Mouse (Mus musculus): ENCODE results near the gene Snap91. TPM values are rescaled to one million over a fixed set of nuclear protein-coding genes. Genes with fewer than 3 reads are reported as not detected.

Gene Snap91
- polyA plus RNA-seq (2015; fragmentation: Nextera tagmentation; extraction: Ambion mirVana) = 3.7 and 4.0 TPM in 2 replicates

GRCm38 (mm10) chr9:86880113-86880972, at the start of gene Snap91:
Snap91 (minus strand) TSS chr9:86880654.
- Histone ChIP-seq H3K36me3 (ENCODE audit: control insufficient read depth, insufficient read depth) (no peaks in the 10 kb centered on the region), H3K27me3 (replicated peaks; ENCODE audit: control insufficient read depth, insufficient read depth, low read length) (peaks cover 41% of the 10 kb centered on the region), H3K27ac (ENCODE audit: low read depth, low read length) (no peak within 1 kb of the TSS), H3K9ac (ENCODE audit: low read depth, low read length) (no peak within 1 kb of the TSS), H3K4me3 (ENCODE audit: low read depth, low read length) (peak within 1 kb of the TSS; percentile 58), H3K4me1 (replicated peaks; ENCODE audit: control insufficient read depth, insufficient read depth, low read length) (no peaks in the 10 kb centered on the region), H3K9me3 (ENCODE audit: control insufficient read depth) (no peaks in the 10 kb centered on the region), H3K4me2 (replicated peaks; ENCODE audit: low read depth) (peak within 1 kb of the TSS; percentile 95)
- under 1% methylated on average over 89 of the region's 104 CpGs for WGBS
- peak; percentile 45 for ATAC-seq
- no peak for TF ChIP-seq CTCF (IDR thresholded peaks at IDR 0.05; ENCODE audit: low read depth)

- Histone ChIP-seq H3K36me3 (ENCODE audit: control insufficient read depth, insufficient read depth) (no peaks in the 10 kb centered on the region), H3K4me2 (replicated peaks; ENCODE audit: low read depth) (no peak overlapping the region), H3K27me3 (replicated peaks; ENCODE audit: control insufficient read depth, insufficient read depth, low read length) (no peaks in the 10 kb centered on the region), H3K27ac (ENCODE audit: low read depth, low read length) (no peak overlapping the region), H3K9me3 (ENCODE audit: control insufficient read depth) (no peaks in the 10 kb centered on the region), H3K9ac (ENCODE audit: low read depth, low read length) (no peak overlapping the region), H3K4me1 (replicated peaks; ENCODE audit: control insufficient read depth, insufficient read depth, low read length) (no peaks in the 10 kb centered on the region), H3K4me3 (ENCODE audit: low read depth, low read length) (no peak overlapping the region)
- no peak for ATAC-seq
- no peak for TF ChIP-seq CTCF (IDR thresholded peaks at IDR 0.05; ENCODE audit: low read depth)
- WGBS = 88% methylated on average over 5 of the region's 5 CpGs
Observed at GRCm38 (mm10) chr9:86926519-86926918, 46.1 kb upstream of the Snap91 start.

GRCm38 (mm10) chr9:86925688-86926087, 45.2 kb upstream of the Snap91 start:
- WGBS = 83% methylated on average over 6 of the region's 6 CpGs
- Histone ChIP-seq H3K4me3 (ENCODE audit: low read depth, low read length) (no peak overlapping the region), H3K27me3 (replicated peaks; ENCODE audit: control insufficient read depth, insufficient read depth, low read length) (no peaks in the 10 kb centered on the region), H3K4me1 (replicated peaks; ENCODE audit: control insufficient read depth, insufficient read depth, low read length) (no peaks in the 10 kb centered on the region), H3K27ac (ENCODE audit: low read depth, low read length) (no peak overlapping the region), H3K4me2 (replicated peaks; ENCODE audit: low read depth) (no peak overlapping the region), H3K9ac (ENCODE audit: low read depth, low read length) (no peak overlapping the region), H3K9me3 (ENCODE audit: control insufficient read depth) (no peaks in the 10 kb centered on the region), H3K36me3 (ENCODE audit: control insufficient read depth, insufficient read depth) (no peaks in the 10 kb centered on the region)
- no peak for ATAC-seq
- no peak for TF ChIP-seq CTCF (IDR thresholded peaks at IDR 0.05; ENCODE audit: low read depth)

GRCm38 (mm10) chr9:86922430-86922829, 42.0 kb upstream of the Snap91 start:
- Histone ChIP-seq H3K4me1 (replicated peaks; ENCODE audit: control insufficient read depth, insufficient read depth, low read length) (no peaks in the 10 kb centered on the region), H3K4me3 (ENCODE audit: low read depth, low read length) (no peak overlapping the region), H3K9me3 (ENCODE audit: control insufficient read depth) (no peaks in the 10 kb centered on the region), H3K27ac (ENCODE audit: low read depth, low read length) (no peak overlapping the region), H3K36me3 (ENCODE audit: control insufficient read depth, insufficient read depth) (no peaks in the 10 kb centered on the region), H3K27me3 (replicated peaks; ENCODE audit: control insufficient read depth, insufficient read depth, low read length) (no peaks in the 10 kb centered on the region), H3K4me2 (replicated peaks; ENCODE audit: low read depth) (no peak overlapping the region), H3K9ac (ENCODE audit: low read depth, low read length) (no peak overlapping the region)
- ATAC-seq = no peak
- WGBS = 81% methylated on average over 3 of the region's 3 CpGs
- no peak for TF ChIP-seq CTCF (IDR thresholded peaks at IDR 0.05; ENCODE audit: low read depth)

GRCm38 (mm10) chr9:86916543-86916942, 36.1 kb upstream of the Snap91 start:
- H3K36me3 ChIP-seq (ENCODE audit: control insufficient read depth, insufficient read depth) = no peaks in the 10 kb centered on the region
- H3K27ac ChIP-seq (ENCODE audit: low read depth, low read length) = no peak overlapping the region
- H3K4me3 ChIP-seq (ENCODE audit: low read depth, low read length) = no peak overlapping the region
- H3K4me2 ChIP-seq (replicated peaks; ENCODE audit: low read depth) = no peak overlapping the region
- H3K27me3 ChIP-seq (replicated peaks; ENCODE audit: control insufficient read depth, insufficient read depth, low read length) = no peaks in the 10 kb centered on the region
- no peak for TF ChIP-seq CTCF (IDR thresholded peaks at IDR 0.05; ENCODE audit: low read depth)
- H3K9me3 ChIP-seq (ENCODE audit: control insufficient read depth) = no peaks in the 10 kb centered on the region
- no peak overlapping the region for H3K9ac ChIP-seq (ENCODE audit: low read depth, low read length)
- ATAC-seq = no peak
- 70% methylated on average over 3 of the region's 3 CpGs for WGBS
- H3K4me1 ChIP-seq (replicated peaks; ENCODE audit: control insufficient read depth, insufficient read depth, low read length) = no peaks in the 10 kb centered on the region

- H3K27ac ChIP-seq (ENCODE audit: low read depth, low read length) = no peak overlapping the region
- 54% methylated on average over 4 of the region's 4 CpGs for WGBS
Observed at GRCm38 (mm10) chr9:86899502-86900199, 19.2 kb upstream of the Snap91 start.

More at GRCm38 (mm10) chr9:86899502-86900199, 19.2 kb upstream of the Snap91 start:
- Histone ChIP-seq H3K36me3 (ENCODE audit: control insufficient read depth, insufficient read depth) (no peaks in the 10 kb centered on the region), H3K9ac (ENCODE audit: low read depth, low read length) (no peak overlapping the region), H3K9me3 (ENCODE audit: control insufficient read depth) (no peaks in the 10 kb centered on the region), H3K27me3 (replicated peaks; ENCODE audit: control insufficient read depth, insufficient read depth, low read length) (no peaks in the 10 kb centered on the region), H3K4me1 (replicated peaks; ENCODE audit: control insufficient read depth, insufficient read depth, low read length) (no peaks in the 10 kb centered on the region), H3K4me2 (replicated peaks; ENCODE audit: low read depth) (no peak overlapping the region), H3K4me3 (ENCODE audit: low read depth, low read length) (no peak overlapping the region)
- no peak for ATAC-seq
- TF ChIP-seq CTCF (IDR thresholded peaks at IDR 0.05; ENCODE audit: low read depth) = no peak
